ENCODE assay signal across 10 mouse cellular contexts in genomic region chr1:87785703-87786102, GRCm38 (mm10). TPM values are rescaled to one million over a fixed set of nuclear protein-coding genes. Genes with fewer than 3 reads are reported as not detected.
DNase-seq lines count a peak whose midpoint lies in the region; ATAC-seq and TF ChIP-seq lines count a peak whose summit lies in the region.
"Had no signal": no experiment of that assay in that cellular context is flagged by ENCODE, and none has a peak within 500 bp of the region (broad histone marks: within the 10 kb centered on the region; RNA-seq: fewer than 3 reads in every experiment).

No protein-coding gene starts in this region.

- H3K27ac ChIP-seq in layer of hippocampus, adult 2 months: peak overlapping the region; percentile 76
- peak overlapping the region; percentile 8; the same call in 1 of the 2 replicates for H3K27ac ChIP-seq in neural tube, embryonic 14.5 days (ENCODE audit: low read depth, low read length)
- no peak overlapping the region for H3K27ac ChIP-seq in limb, embryonic 10.5 days
- H3K27ac ChIP-seq: liver, embryonic 15.5 days had no signal

- peak; percentile 14; the same call in 1 of the 2 replicates for ATAC-seq in frontal cortex, adult (ENCODE audit: low TSS enrichment)
- no peak for ATAC-seq in neural tube, embryonic 14.5 days (ENCODE audit: low read depth)

- no peaks in the 10 kb centered on the region for H3K9me3 ChIP-seq in neural tube, embryonic 14.5 days (ENCODE audit: control insufficient read depth, low read length)
- H3K9me3 ChIP-seq in limb, embryonic 10.5 days (replicated peaks): no peaks in the 10 kb centered on the region
- H3K9me3 ChIP-seq: liver, embryonic 15.5 days had no signal

- no peak overlapping the region for H3K9ac ChIP-seq in neural tube, embryonic 14.5 days (replicated peaks; ENCODE audit: low read depth, low read length)
- H3K9ac ChIP-seq: liver, embryonic 15.5 days had no signal

- H3K36me3 ChIP-seq in neural tube, embryonic 14.5 days (ENCODE audit: control insufficient read depth, insufficient read depth, low read length): peaks cover 65% of the 10 kb centered on the region
- peaks cover 89% of the 10 kb centered on the region for H3K36me3 ChIP-seq in limb, embryonic 10.5 days

- no peaks in the 10 kb centered on the region for H3K27me3 ChIP-seq in neural tube, embryonic 14.5 days (ENCODE audit: control insufficient read depth, insufficient read depth, low read length)
- no peaks in the 10 kb centered on the region for H3K27me3 ChIP-seq in limb, embryonic 10.5 days (ENCODE audit: low read depth, poor library complexity, severe bottlenecking)
- H3K27me3 ChIP-seq: liver, embryonic 15.5 days had no signal

- no peaks in the 10 kb centered on the region; the same call in 1 of the 2 replicates for H3K4me1 ChIP-seq in neural tube, embryonic 14.5 days (ENCODE audit: control insufficient read depth, insufficient read depth, low read length)
- H3K4me1 ChIP-seq in limb, embryonic 10.5 days: no peaks in the 10 kb centered on the region
- H3K4me1 ChIP-seq: liver, embryonic 15.5 days had no signal

- H3K4me3 ChIP-seq in layer of hippocampus, adult 2 months: no peak overlapping the region
- H3K4me3 ChIP-seq in neural tube, embryonic 14.5 days (ENCODE audit: low read depth, low read length): no peak overlapping the region
- H3K4me3 ChIP-seq in limb, embryonic 10.5 days: no peak overlapping the region
- H3K4me3 ChIP-seq: liver, embryonic 15.5 days; myocyte had no signal

- no peak for TF ChIP-seq CTCF in layer of hippocampus, adult 2 months (conservative IDR thresholded peaks at IDR 0.05)

- DNase-seq in frontal cortex, postnatal 36 days (ENCODE audit: low spot score in 2 of 2): no peak
- no peak for DNase-seq in layer of hippocampus, adult 2 months (ENCODE audit: low spot score in 2 of 2)
- DNase-seq in layer of hippocampus, postnatal 36 days: no peak
- peak; percentile 32 to 33 for DNase-seq in heart, postnatal 14 days
- DNase-seq in testis, postnatal 14 days (ENCODE audit: low spot score): no peak
- no peak for DNase-seq in limb, embryonic 10.5 days (ENCODE audit: low spot score)

- intact Hi-C loops in heart, postnatal 14 days (cut with DNase I): loop anchor here (5.0 kb wide), 1 partner anchor 137 kb away; no protein-coding TSS in a partner anchor

- H3K4me2 ChIP-seq in neural tube, embryonic 14.5 days (ENCODE audit: low read depth, low read length): no peak overlapping the region
- H3K4me2 ChIP-seq: liver, embryonic 15.5 days had no signal

- 83% methylated on average over 8 of the region's 8 CpGs for WGBS in neural tube, embryonic 14.5 days
- WGBS in limb, embryonic 10.5 days: 86% methylated on average over 8 of the region's 8 CpGs

RNA-seq across cellular contexts. Expression of gene Sag, which starts 17.8 kb away (rescaled TPM):
- 1 to 10 TPM; 2.0 to 2.6 TPM for total RNA-seq in layer of hippocampus, adult 2 months (2021)
- total RNA-seq in layer of hippocampus, postnatal 36 days (2021): 1 to 10 TPM; 2.2 to 3.5 TPM
- total RNA-seq in heart, postnatal 14 days (2021): under 1 TPM; 0.29 to 0.43 TPM
- 2.2 and 3.2 TPM in 2 replicates for polyA plus RNA-seq in neural tube, embryonic 14.5 days (2014; fragmentation: Nextera tagmentation; extraction: Ambion mirVana)
- polyA plus RNA-seq in limb, embryonic 10.5 days (2016; fragmentation: Nextera tagmentation; extraction: Ambion mirVana): 3.7 and 4.9 TPM in 2 replicates

RNA-seq across cellular contexts. Expression of gene Atg16l1, which starts 30.0 kb away (rescaled TPM):
- 10 to 100 TPM; 66.2 to 71.9 TPM for total RNA-seq in layer of hippocampus, adult 2 months (2021)
- 10 to 100 TPM; 60.0 to 66.0 TPM for total RNA-seq in layer of hippocampus, postnatal 36 days (2021)
- total RNA-seq in heart, postnatal 14 days (2021): 10 to 100 TPM; 28.6 to 30.1 TPM
- 76.3 and 80.3 TPM in 2 replicates for polyA plus RNA-seq in neural tube, embryonic 14.5 days (2014; fragmentation: Nextera tagmentation; extraction: Ambion mirVana)
- 36.5 and 38.2 TPM in 2 replicates for polyA plus RNA-seq in limb, embryonic 10.5 days (2016; fragmentation: Nextera tagmentation; extraction: Ambion mirVana)

Comparison
In these comparisons a context has a peak if more than half of its experiments do, and no peak if none do; other contexts are left out.
1. DNase-seq: peak in heart, postnatal 14 days (2 of 2); none in frontal cortex, postnatal 36 days (0 of 2), layer of hippocampus, adult 2 months (0 of 2), layer of hippocampus, postnatal 36 days (0 of 2), testis, postnatal 14 days (single experiment) and limb, embryonic 10.5 days (single experiment).